Mouse (Mus musculus) small intestine, adult 2 months (tissue): ENCODE data around the gene Ubtf. TPM values are rescaled to one million over a fixed set of nuclear protein-coding genes. Genes with fewer than 3 reads are reported as not detected.
A peak's percentile ranks its signal among the peaks of the same experiment; 100 is the strongest.

Experiments used
- H3K27ac ChIP-seq: fragments of 200-500 bp; 2 replicates; pipeline ENCODE4 v1.5.1; 2012; ENCODE audit warnings: low read depth, low read length, control low read depth, inconsistent platforms; ENCODE audit not compliant: insufficient read depth
- H3K27me3 ChIP-seq: fragments of 200-500 bp; 2 replicates; pipeline ENCODE4 v1.6.1; 2012; ENCODE audit warnings: mild to moderate bottlenecking, moderate library complexity, low read length, inconsistent platforms; ENCODE audit not compliant: control insufficient read depth, insufficient read depth
- H3K36me3 ChIP-seq: fragments of 200-500 bp; 2 replicates; pipeline ENCODE4 v1.6.1; 2012; ENCODE audit warnings: mild to moderate bottlenecking, low read length, control low read depth, inconsistent platforms; ENCODE audit not compliant: control insufficient read depth, insufficient read depth
- H3K4me1 ChIP-seq: fragments of 200-500 bp; 2 replicates; pipeline ENCODE4 v1.6.1; 2012; ENCODE audit warnings: low read length, inconsistent platforms, mixed read lengths; ENCODE audit not compliant: control insufficient read depth, insufficient read depth, insufficient read length
- H3K4me3 ChIP-seq: fragments of 200-500 bp; 2 replicates; pipeline ENCODE4 v1.5.1; 2012; ENCODE audit warnings: low read depth, mild to moderate bottlenecking, control low read depth, inconsistent platforms, low read length, moderate library complexity
- CTCF ChIP-seq: fragments of 200-500 bp; IDR thresholded peaks from 2 replicates; pipeline ENCODE4 v1.5.1; 2012; ENCODE audit warnings: low read depth, mild to moderate bottlenecking, control low read depth, inconsistent platforms, low read length, moderate library complexity, mixed read lengths; ENCODE audit not compliant: insufficient replicate concordance, insufficient read length; ENCODE audit errors: extremely low read depth
- POLR2A ChIP-seq: fragments of 200-500 bp; IDR thresholded peaks from 2 replicates; pipeline ENCODE4 v1.6.1; 2012; ENCODE audit warnings: low read depth, mild to moderate bottlenecking, control low read depth, inconsistent platforms, low read length, moderate library complexity
- WGBS: fragments of 180-500 bp; shearing (Covaris S2); methylation state at CpG from one replicate; pipeline ENCODE4 v1.1.7; 2018; 5-methylcytosine and 5-hydroxymethylcytosine counted together
- polyA plus RNA-seq: library from polyadenylated mRNA; depleted of rRNA; stranded (reverse); fragments of >200 nt; gene quantifications from 2 replicates; pipeline ENCODE4 v1.2.3, GENCODE M21; 2012; rRNA removed

Ubtf gene
- polyA plus RNA-seq, 1 experiment: 17.6 TPM

- H3K36me3 ChIP-seq: peaks cover 2% of the 10 kb centered on the region; the same call in 1 of the 2 replicates
- WGBS: 87% methylated on average over 7 of the region's 7 CpGs
- H3K27me3 ChIP-seq: no peaks in the 10 kb centered on the region
- H3K4me3 ChIP-seq: no peak overlapping the region
- TF ChIP-seq POLR2A (no peak), CTCF (no peak)
- no peak overlapping the region for H3K27ac ChIP-seq
- H3K4me1 ChIP-seq: no peaks in the 10 kb centered on the region; the same call in 1 of the 2 replicates
These were observed 56.3 kb downstream of the Ubtf start for GRCm38 (mm10) chr11:102263211-102263610.

- TF ChIP-seq POLR2A: no peak
- peak; percentile 11; the same call in 1 of the 2 replicates for TF ChIP-seq CTCF
- WGBS: 92% methylated on average over 3 of the region's 3 CpGs
These were observed 61.0 kb downstream of the Ubtf start for GRCm38 (mm10) chr11:102258521-102258920.

GRCm38 (mm10) chr11:102258095-102258494 lies 61.4 kb downstream of the Ubtf start:
- Histone ChIP-seq H3K4me3 (no peak overlapping the region), H3K36me3 (peaks cover 5% of the 10 kb centered on the region), H3K27ac (no peak overlapping the region), H3K4me1 (no peaks in the 10 kb centered on the region), H3K27me3 (no peaks in the 10 kb centered on the region)
- no peak for TF ChIP-seq CTCF
- TF ChIP-seq POLR2A: no peak
- WGBS: 82% methylated on average over 6 of the region's 6 CpGs

More at GRCm38 (mm10) chr11:102258521-102258920, 61.0 kb downstream of the Ubtf start:
- H3K36me3 ChIP-seq: peaks cover 5% of the 10 kb centered on the region
- H3K27ac ChIP-seq: no peak overlapping the region
- no peaks in the 10 kb centered on the region for H3K4me1 ChIP-seq
- H3K4me3 ChIP-seq: no peak overlapping the region
- H3K27me3 ChIP-seq: no peaks in the 10 kb centered on the region

DNA sequence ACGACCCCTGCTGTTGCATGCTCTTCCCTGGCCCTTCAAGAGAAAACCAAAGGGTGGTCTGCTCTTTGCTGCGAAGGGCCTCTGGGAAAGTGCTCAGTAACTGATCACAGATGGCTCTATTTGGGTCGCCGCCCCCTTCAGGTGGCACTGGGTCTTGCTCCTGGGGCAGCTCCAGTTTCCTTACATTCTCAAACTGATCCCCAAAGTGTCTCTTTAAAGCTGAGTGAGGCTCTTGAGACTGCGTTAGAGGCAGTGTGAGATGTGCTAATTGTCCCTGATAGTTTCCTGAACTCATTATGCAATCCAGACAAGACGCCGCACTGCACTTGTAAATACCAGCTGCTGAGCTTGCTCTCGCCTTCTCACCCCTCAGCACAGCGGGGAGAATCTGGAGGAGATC lies 62.0 kb downstream of the Ubtf start:
- 69% methylated on average over 9 of the region's 9 CpGs for WGBS
- Histone ChIP-seq H3K4me1 (no peaks in the 10 kb centered on the region), H3K27ac (no peak overlapping the region), H3K4me3 (no peak overlapping the region), H3K27me3 (no peaks in the 10 kb centered on the region), H3K36me3 (peaks cover 5% of the 10 kb centered on the region)
- TF ChIP-seq POLR2A (no peak), CTCF (no peak)

Other genes with a start within 250 kb of the Ubtf start
- 1.2 and 1.6 TPM in 2 replicates for gene Mpp2, start 231.2 kb downstream of the Ubtf start, polyA plus RNA-seq
- 11.5 TPM in 1 of 2 replicates, not detected in the other for gene Ppy, start 218.4 kb downstream of the Ubtf start, polyA plus RNA-seq
- 137 and 596 TPM in 2 replicates for gene Pyy, start 211.9 kb downstream of the Ubtf start, polyA plus RNA-seq
- 44.2 and 87.7 TPM in 2 replicates for gene Nags, start 174.2 kb downstream of the Ubtf start, polyA plus RNA-seq
- 8.3 and 13.0 TPM in 2 replicates for gene Tmem101, start 163.3 kb downstream of the Ubtf start, polyA plus RNA-seq
- gene Lsm12, start 134.4 kb downstream of the Ubtf start, polyA plus RNA-seq: 8.3 and 18.7 TPM in 2 replicates
- 41.0 and 53.8 TPM in 2 replicates for gene G6pc3, start 130.1 kb downstream of the Ubtf start, polyA plus RNA-seq
- 82.5 and 102 TPM in 2 replicates for gene Hdac5, start 89.6 kb downstream of the Ubtf start, polyA plus RNA-seq
- gene BC030867, start 70.9 kb downstream of the Ubtf start, polyA plus RNA-seq: 2.4 and 5.2 TPM in 2 replicates
- 0.29 and 1.8 TPM in 2 replicates for gene Asb16, start 51.0 kb downstream of the Ubtf start, polyA plus RNA-seq
- 29.4 and 60.2 TPM in 2 replicates for gene Tmub2, start 34.8 kb downstream of the Ubtf start, polyA plus RNA-seq
- gene Atxn7l3, start 23.1 kb downstream of the Ubtf start, polyA plus RNA-seq: 15.1 and 30.2 TPM in 2 replicates
- gene Slc4a1, start 46.5 kb upstream of the Ubtf start, polyA plus RNA-seq: not detected in 2 replicates
- gene Rundc3a, start 73.7 kb upstream of the Ubtf start, polyA plus RNA-seq: 2.5 and 6.5 TPM in 2 replicates
- gene Slc25a39, start 88.2 kb upstream of the Ubtf start, polyA plus RNA-seq: 322 and 403 TPM in 2 replicates
- 76.0 and 111 TPM in 2 replicates for gene Grn, start 110.6 kb upstream of the Ubtf start, polyA plus RNA-seq
- 5.4 and 5.9 TPM in 2 replicates for gene Fam171a2, start 127.9 kb upstream of the Ubtf start, polyA plus RNA-seq
- 2.0 and 3.9 TPM in 2 replicates for gene Itga2b, start 150.4 kb upstream of the Ubtf start, polyA plus RNA-seq
- gene Gpatch8, start 236.7 kb upstream of the Ubtf start, polyA plus RNA-seq: 8.2 and 26.3 TPM in 2 replicates